Mouse (Mus musculus): ENCODE results near the gene Ppp1r8.

GRCm38 (mm10) chr4:132884844-132885374 lies 41.9 kb upstream of the Ppp1r8 start:
- TF ChIP-seq POLR2A (IDR thresholded peaks at IDR 0.05; ENCODE audit: extremely low read depth, insufficient read depth, low read length) (no peak), CTCF (IDR thresholded peaks at IDR 0.05; ENCODE audit: low read depth, low read length) (no peak)
